Mouse (Mus musculus): ENCODE measurements at regions not wholly inside any gene's neighbourhood (a gene's known extent, or its start where the extent isn't known, plus 50 kb on each side); places are given as distances from the start of the nearest gene placed in this dataset.

DNA sequence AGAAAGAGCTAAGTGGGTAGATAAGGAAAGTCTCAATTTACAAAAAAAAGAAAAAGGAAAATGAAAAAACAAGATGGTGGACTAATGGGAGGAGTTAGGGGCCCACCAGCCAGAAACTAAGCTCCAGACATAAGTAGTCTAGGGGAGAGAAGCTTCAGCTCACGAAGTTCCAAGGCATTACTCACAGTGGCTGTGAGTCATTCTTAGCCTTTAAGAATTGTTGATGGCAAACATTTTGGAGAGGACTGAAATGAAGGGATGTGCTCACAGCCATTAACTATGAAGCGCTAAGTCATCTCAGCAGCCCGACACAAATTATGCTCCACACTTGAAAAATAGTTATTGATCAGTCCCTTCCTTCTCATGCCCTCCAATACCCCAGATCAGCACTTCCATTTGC lies 198.6 kb upstream of the Ppargc1a start:
- DNase-seq (ENCODE audit: low read depth in 2 of 2, low spot score in 2 of 2) = no peak

- DNase-seq (ENCODE audit: low read depth in 2 of 2, low spot score in 2 of 2) = no peak
Observed at GRCm38 (mm10) chr5:51764416-51764815, 196.9 kb upstream of the Ppargc1a start.

DNA sequence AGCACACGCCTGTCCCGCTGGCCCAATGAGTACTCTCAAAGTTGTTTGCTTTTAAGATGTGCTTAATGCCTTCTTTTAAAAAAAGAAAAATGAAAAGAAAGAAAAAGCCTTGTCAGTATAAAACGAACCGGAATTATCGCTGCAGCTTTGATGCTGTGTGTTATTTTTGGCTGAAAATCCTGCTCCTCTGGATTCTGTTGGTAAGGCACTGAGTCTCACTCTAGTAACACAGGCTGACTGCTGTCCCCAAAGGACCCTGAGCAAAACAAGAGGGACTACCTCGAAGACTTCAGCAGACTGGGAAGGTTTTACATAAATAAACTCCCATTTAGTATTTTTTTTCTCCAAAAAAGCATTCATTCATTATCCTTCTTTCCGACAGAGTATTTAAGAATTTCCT lies 196.1 kb upstream of the Ppargc1a start:
- DNase-seq (ENCODE audit: low read depth in 2 of 2, low spot score in 2 of 2) = no peak

DNA sequence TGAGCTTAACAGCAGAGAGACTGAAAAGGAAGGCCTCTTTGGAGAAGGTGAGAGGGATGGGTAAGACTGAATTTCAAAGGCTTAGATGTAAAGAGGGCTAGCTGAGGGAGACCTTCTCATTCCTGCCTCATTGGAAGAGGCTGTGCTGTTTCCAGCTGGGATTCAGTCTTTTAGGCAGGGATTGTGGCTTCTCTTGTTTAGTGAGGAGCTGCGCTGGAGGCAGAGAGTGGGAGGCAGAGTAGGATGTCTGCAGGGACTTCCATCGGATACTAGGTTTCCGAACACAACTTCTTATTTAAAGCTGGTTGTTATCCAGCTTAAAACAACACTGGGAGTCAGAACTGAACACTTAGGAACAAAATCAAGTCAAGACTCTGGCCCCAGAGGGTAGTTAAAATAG lies 194.8 kb upstream of the Ppargc1a start:
- no peak for DNase-seq (ENCODE audit: low read depth in 2 of 2, low spot score in 2 of 2)

GRCm38 (mm10) chr5:51758289-51758688 lies 190.8 kb upstream of the Ppargc1a start:
- no peak for DNase-seq (ENCODE audit: low read depth in 2 of 2, low spot score in 2 of 2)

DNA sequence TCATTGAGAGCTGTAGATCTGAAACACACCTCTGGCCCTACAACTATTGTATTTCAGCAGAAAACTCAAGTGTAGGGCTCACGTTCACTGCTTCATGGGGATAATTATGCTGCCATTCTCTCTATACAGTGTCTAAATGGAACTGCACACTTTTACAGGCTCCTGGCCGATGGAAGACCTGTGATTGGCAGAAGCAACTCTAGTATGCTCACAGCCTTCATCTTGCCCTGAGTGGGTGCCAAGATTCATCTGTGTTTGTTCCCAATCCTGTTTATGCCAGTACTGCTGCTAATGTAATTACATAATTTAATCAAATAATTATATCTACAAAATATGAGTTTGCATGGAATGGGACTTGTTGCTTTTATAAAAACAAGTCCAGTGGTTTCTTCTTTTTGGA lies 190.3 kb upstream of the Ppargc1a start:
- no peak for DNase-seq (ENCODE audit: low read depth in 2 of 2, low spot score in 2 of 2)

- DNase-seq (ENCODE audit: low read depth in 2 of 2, low spot score in 2 of 2) = no peak
Observed at GRCm38 (mm10) chr5:51752024-51752423, 184.5 kb upstream of the Ppargc1a start.

GRCm38 (mm10) chr5:51750456-51750855 lies 182.9 kb upstream of the Ppargc1a start:
- DNase-seq (ENCODE audit: low read depth in 2 of 2, low spot score in 2 of 2) = no peak

- DNase-seq (ENCODE audit: low read depth in 2 of 2, low spot score in 2 of 2) = no peak
Observed at GRCm38 (mm10) chr5:51740893-51741292, 173.4 kb upstream of the Ppargc1a start.

DNA sequence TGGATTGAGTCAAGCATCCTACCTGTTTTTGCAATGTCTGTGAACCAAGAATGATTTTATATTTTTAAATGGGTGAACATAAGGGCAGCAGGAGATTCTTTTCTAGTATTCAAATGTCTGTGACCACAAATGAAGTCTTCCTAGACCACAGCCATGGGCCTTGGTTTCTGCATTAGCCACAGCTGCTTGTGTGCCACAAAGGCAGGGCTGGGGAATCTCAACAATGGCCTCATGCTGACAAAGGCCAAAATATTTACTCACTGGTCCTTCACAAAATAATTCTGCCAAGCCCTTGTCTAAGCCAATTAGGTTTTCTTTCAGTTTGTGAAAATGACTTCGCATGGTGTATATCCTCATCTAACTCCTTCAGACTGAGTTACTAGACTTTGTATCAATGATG lies 162.7 kb upstream of the Ppargc1a start:
- no peak for DNase-seq (ENCODE audit: low read depth in 2 of 2, low spot score in 2 of 2)

DNA sequence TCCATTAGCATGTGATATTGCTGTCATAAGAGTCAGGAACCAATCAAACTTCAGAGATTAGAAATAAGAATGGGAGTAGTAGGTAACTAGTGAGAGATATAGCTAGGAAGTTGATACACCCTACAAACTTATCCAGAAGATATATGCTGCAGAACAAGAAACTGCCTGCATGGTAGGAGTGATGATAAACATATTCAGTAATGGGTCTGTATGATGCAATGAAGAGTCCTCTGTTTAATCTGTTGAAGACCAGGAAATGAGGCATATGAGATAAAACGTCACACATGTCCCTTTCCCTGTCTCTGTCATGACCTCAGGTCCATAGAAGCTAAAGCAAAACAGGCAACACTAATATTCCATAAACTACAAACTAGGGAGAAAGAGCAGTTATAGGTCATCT lies 162.2 kb upstream of the Ppargc1a start:
- no peak for DNase-seq (ENCODE audit: low read depth in 2 of 2, low spot score in 2 of 2)

GRCm38 (mm10) chr5:51726762-51727161 lies 159.2 kb upstream of the Ppargc1a start:
- no peak for DNase-seq (ENCODE audit: low read depth in 2 of 2, low spot score in 2 of 2)

GRCm38 (mm10) chr5:51718911-51719310 lies 151.4 kb upstream of the Ppargc1a start:
- no peak for DNase-seq (ENCODE audit: low read depth in 2 of 2, low spot score in 2 of 2)

DNA sequence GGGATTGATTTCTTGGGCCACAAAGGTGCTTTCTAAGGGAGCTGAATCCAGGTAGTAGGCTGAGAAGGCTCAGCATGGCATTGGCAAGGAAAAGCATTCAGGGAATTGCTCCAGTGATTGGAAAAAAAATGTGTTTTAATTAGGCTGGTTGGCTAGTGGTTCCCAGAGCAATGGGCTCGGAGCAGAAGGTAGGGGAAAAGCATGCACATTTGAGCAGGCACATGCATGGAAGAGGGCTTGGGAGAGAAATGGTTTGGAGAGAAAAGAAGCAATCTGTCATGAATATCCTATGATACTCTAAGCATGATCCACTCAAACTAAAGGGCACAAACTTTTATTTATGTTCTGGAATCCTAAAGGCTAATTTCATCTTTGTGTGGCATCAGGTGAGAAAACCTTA lies 150.9 kb upstream of the Ppargc1a start:
- DNase-seq (ENCODE audit: low read depth in 2 of 2, low spot score in 2 of 2) = no peak

DNA sequence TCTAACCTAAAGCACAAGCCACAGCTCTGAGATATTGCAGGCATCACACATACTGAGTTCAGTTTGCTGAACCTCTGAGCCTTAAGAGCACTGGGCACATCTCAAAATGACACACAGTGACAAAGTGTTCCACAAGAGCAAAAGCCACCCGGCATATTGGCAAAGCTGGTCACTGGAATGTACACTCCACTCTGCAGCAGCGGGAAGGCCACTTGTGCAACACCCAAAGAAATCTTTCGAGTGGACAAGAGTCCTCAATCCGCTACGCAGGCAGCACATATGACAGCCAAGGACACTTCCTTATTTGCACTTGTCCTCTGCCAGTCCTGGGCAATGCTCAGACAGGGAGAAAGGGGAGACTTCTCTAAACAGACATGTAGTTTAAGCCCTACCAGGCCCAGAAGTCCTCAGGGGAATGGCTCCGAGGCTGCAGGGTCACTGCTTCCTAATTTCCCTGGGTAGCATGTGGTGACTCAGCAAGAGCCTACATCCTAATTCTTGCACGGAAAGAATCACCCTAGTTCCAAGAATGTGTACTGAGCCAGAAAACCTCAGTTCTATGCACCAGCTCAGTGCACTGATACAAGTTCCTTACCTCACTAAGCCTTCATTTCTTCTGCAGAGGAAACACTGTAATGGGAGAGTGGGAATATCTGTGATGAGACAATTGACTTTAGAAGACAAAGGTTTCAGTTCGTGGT lies 144.5 kb upstream of the Ppargc1a start:
- DNase-seq (ENCODE audit: low read depth in 2 of 2, low spot score in 2 of 2) = no peak

- DNase-seq (ENCODE audit: low read depth in 2 of 2, low spot score in 2 of 2) = no peak
Observed at GRCm38 (mm10) chr5:51710664-51711063, 143.1 kb upstream of the Ppargc1a start.

- DNase-seq (ENCODE audit: low read depth in 2 of 2, low spot score in 2 of 2) = no peak
Observed at GRCm38 (mm10) chr5:51709447-51709991, 142.0 kb upstream of the Ppargc1a start.

- no peak for DNase-seq (ENCODE audit: low read depth in 2 of 2, low spot score in 2 of 2)
Observed at GRCm38 (mm10) chr5:51679884-51680283, 112.4 kb upstream of the Ppargc1a start.

- DNase-seq (ENCODE audit: low read depth in 2 of 2, low spot score in 2 of 2) = no peak
Observed at GRCm38 (mm10) chr5:51671190-51671589, 103.7 kb upstream of the Ppargc1a start.

GRCm38 (mm10) chr5:51665241-51665640 lies 97.7 kb upstream of the Ppargc1a start:
- DNase-seq (ENCODE audit: low read depth in 2 of 2, low spot score in 2 of 2) = no peak

DNA sequence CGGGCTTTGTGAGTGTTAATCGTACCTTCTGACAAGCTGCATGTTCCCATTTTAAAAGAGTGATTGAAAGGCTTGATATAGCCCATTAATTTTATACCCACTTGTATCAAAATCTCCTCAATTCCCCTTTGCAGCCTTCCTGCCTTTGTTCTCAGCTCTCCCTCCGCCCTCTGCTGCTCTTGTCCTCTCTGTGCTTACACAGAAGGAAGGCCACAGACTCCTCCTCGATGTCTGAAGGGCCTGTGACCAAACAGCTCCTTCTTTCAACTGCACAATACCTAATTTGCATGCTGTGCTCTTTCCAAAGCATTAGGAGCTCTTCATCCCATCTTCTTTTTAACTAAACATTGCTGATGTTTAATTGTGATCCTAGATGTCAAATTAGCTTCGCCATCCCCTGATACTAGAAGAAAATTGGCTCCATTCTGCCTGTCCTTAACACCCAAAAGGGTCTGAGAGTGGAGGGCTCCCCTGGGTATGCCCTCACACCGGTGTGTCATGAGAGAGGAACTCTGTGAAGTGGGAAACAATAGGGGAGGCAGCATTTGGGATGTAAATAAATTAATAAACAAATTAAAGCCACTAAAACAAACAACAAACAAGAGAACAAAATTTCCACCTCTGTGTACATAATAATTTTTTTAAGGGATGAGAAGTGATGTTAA lies 90.8 kb upstream of the Ppargc1a start:
- no peak for DNase-seq (ENCODE audit: low read depth in 2 of 2, low spot score in 2 of 2)

- DNase-seq (ENCODE audit: low read depth in 2 of 2, low spot score in 2 of 2) = no peak
Observed at GRCm38 (mm10) chr5:51653507-51653906, 86.0 kb upstream of the Ppargc1a start.

DNA sequence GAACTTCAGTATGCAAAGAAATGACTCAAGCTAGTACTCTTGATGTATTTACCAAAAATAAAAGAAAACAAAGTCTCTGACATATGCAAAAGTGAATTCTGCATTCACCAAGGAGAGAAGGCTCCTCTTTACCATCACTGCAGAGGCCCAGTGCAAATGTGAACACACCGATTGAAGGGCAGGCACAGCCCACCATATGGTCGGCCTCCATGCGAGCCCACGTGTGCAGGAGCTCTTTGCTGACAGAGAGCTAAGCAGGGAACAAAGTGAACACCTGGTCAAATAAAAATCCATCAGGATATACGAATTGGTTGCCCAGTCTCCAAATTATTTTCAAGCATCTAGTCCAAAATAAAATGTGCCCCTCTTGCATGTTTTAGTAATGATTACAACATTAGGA lies 56.9 kb upstream of the Ppargc1a start:
- no peak for DNase-seq (ENCODE audit: low read depth in 2 of 2, low spot score in 2 of 2)
